Mouse (Mus musculus): Measurements from ENCODE around the gene Mief2.

Mief2 gene

GRCm38 (mm10) chr11:60776829-60777740 lies 48.9 kb downstream of the Mief2 start, which contains the start of the genes Top3a and Smcr8:
TSS of gene Top3a (minus strand) at chr11:60777365.
TSS of gene Smcr8 (plus strand) at chr11:60777524.
- DNase-seq (ENCODE audit: low read depth, low spot score): peak; percentile 96

DNA sequence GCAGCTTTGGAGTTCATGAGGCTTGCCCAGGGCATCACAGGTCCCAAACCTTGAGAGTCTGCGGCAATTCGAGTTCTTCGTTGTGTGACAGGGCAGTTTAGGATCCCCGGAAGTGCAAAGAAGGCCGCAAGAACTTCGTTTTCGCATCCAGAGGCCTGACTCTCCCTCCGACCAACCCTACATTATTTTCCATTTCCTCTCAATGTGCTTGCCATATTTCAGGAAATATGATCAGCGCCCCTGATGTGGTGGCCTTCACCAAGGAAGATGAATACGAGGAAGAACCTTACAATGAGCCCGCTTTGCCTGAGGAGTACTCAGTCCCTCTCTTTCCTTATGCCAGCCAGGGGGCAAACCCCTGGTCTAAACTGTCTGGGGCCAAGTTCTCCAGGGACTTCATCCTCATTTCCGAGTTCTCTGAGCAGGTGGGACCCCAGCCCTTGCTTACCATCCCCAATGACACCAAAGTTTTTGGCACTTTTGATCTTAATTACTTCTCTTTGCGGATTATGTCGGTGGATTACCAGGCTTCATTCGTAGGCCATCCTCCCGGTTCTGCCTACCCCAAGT lies 49.7 kb downstream of the Mief2 start:
- no peak for DNase-seq (ENCODE audit: low read depth, low spot score)

DNA sequence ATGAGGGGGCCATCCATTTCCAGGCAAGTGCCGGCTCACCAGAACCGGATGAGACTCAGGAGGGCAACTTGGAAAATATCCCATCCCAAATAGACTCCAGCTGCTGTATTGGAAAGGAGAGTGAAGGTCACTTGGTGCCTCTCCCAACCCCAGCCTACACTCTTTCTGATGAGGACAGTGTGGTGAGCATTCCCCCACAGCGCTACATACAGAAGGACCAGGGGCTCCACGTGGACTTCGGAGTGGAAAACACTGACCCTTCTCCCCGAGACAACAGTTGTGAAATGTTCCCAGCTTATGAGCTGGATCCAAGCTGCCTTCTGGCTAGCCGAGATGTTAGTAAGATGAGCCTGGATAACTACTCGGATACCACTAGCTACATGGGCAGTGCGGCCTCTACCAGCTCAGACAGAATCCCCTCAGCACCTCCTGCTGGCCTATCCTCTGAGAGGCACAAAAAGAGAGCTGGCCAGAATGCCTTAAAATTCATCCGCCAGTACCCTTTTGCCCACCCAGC lies 51.5 kb downstream of the Mief2 start:
- no peak for DNase-seq (ENCODE audit: low read depth, low spot score)

All from WW6 (cell line).